Mouse (Mus musculus) retina, postnatal 7 days (tissue): ENCODE data around the gene Tram2.

Source experiments
- DNase-seq: peaks from one replicate; pipeline ENCODE4 v3.0.0-alpha.2; 2012; ENCODE audit warnings: low read depth, low spot score

Tram2 gene

GRCm38 (mm10) chr1:21014463-21014862, 64.6 kb downstream of the Tram2 start:
- DNase-seq, result no peak

- DNase-seq, result no peak
Measured at GRCm38 (mm10) chr1:21010282-21010800, 68.7 kb downstream of the Tram2 start.

GRCm38 (mm10) chr1:21008891-21009290, 70.1 kb downstream of the Tram2 start:
- no peak for DNase-seq

GRCm38 (mm10) chr1:21007941-21008701, 70.9 kb downstream of the Tram2 start:
- DNase-seq, result no peak

GRCm38 (mm10) chr1:21006775-21007174, 72.3 kb downstream of the Tram2 start:
- DNase-seq, result no peak

- no peak for DNase-seq
Measured at GRCm38 (mm10) chr1:21004596-21004995, 74.4 kb downstream of the Tram2 start.

GRCm38 (mm10) chr1:21002246-21003142, 76.5 kb downstream of the Tram2 start:
- no peak for DNase-seq

- no peak for DNase-seq
Measured at GRCm38 (mm10) chr1:20997881-20998389, 81.1 kb downstream of the Tram2 start.

GRCm38 (mm10) chr1:20997328-20997689, 81.7 kb downstream of the Tram2 start:
- DNase-seq, result no peak

- no peak for DNase-seq
Measured at GRCm38 (mm10) chr1:20996603-20997327, 82.3 kb downstream of the Tram2 start.

GRCm38 (mm10) chr1:20995331-20995986, 83.6 kb downstream of the Tram2 start:
- no peak for DNase-seq

GRCm38 (mm10) chr1:20994338-20994737, 84.7 kb downstream of the Tram2 start:
- no peak for DNase-seq

GRCm38 (mm10) chr1:20993690-20994089, 85.3 kb downstream of the Tram2 start:
- DNase-seq, result no peak

- no peak for DNase-seq
Measured at GRCm38 (mm10) chr1:20989461-20990083, 89.5 kb downstream of the Tram2 start.

- DNase-seq, result no peak
Measured at GRCm38 (mm10) chr1:20986378-20987056, 92.5 kb downstream of the Tram2 start.

- DNase-seq, result no peak
Measured at GRCm38 (mm10) chr1:20984582-20984981, 94.4 kb downstream of the Tram2 start.

GRCm38 (mm10) chr1:20984103-20984502, 94.9 kb downstream of the Tram2 start:
- no peak for DNase-seq

- DNase-seq, result no peak
Measured at GRCm38 (mm10) chr1:20981764-20982163, 97.3 kb downstream of the Tram2 start.

GRCm38 (mm10) chr1:20980553-20980952, 98.5 kb downstream of the Tram2 start:
- no peak for DNase-seq
